Mouse (Mus musculus) forebrain, embryonic 14.5 days (tissue): ENCODE data around the gene Cnst. TPM values are rescaled to one million over a fixed set of nuclear protein-coding genes. Genes with fewer than 3 reads are reported as not detected.
A peak's percentile ranks its signal among the peaks of the same experiment; 100 is the strongest.
"Not testable (repeated sequence)": the region's sequence is repeated elsewhere in the genome, so short reads cannot be mapped to it uniquely, and the experiment has no call there.

Source experiments
- ATAC-seq: fragments of 200-750 bp; cut with Nextera tagmentation; 2 replicates; pipeline ENCODE4 v1.8.0; 2017; ENCODE audit warnings: mild to moderate bottlenecking, moderate library complexity
- DNase-seq: peaks from one replicate; pipeline ENCODE4 v3.0.0-alpha.2; 2015; ENCODE audit warnings: low spot score
- H3K27ac ChIP-seq: fragments of 300-500 bp; sonication (generic); 2 replicates; pipeline ENCODE4 v1.5.1; 2014; ENCODE audit warnings: low read depth, mild to moderate bottlenecking, control low read depth, low read length, moderate library complexity
- H3K27me3 ChIP-seq: fragments of 300-500 bp; sonication (generic); replicated peaks from 2 replicates; pipeline ENCODE4 v1.6.1; 2014; ENCODE audit warnings: low read length, control low read depth, mixed read lengths; ENCODE audit not compliant: control insufficient read depth, insufficient read depth
- H3K36me3 ChIP-seq: fragments of 300-500 bp; sonication (generic); 2 replicates; pipeline ENCODE4 v1.6.1; 2014; ENCODE audit warnings: low read length, control low read depth; ENCODE audit not compliant: control insufficient read depth, insufficient read depth
- H3K4me1 ChIP-seq: fragments of 300-500 bp; sonication (generic); 2 replicates; pipeline ENCODE4 v1.6.1; 2014; ENCODE audit warnings: antibody characterized with exemption, low read length, control low read depth; ENCODE audit not compliant: control insufficient read depth, insufficient read depth
- H3K4me2 ChIP-seq: fragments of 300-500 bp; sonication (generic); 2 replicates; pipeline ENCODE4 v1.6.1; 2014; ENCODE audit warnings: mild to moderate bottlenecking, control low read depth, low read length
- H3K4me3 ChIP-seq: fragments of 300-500 bp; sonication (generic); 2 replicates; pipeline ENCODE4 v1.5.1; 2014; ENCODE audit warnings: low read depth, low read length, control low read depth
- H3K9ac ChIP-seq: fragments of 300-500 bp; sonication (generic); 2 replicates; pipeline ENCODE4 v1.6.1; 2014; ENCODE audit warnings: mild to moderate bottlenecking, low read length, control low read depth, moderate library complexity
- H3K9me3 ChIP-seq: fragments of 300-500 bp; sonication (generic); replicated peaks from 2 replicates; pipeline ENCODE4 v1.6.1; 2016; ENCODE audit warnings: low read length, control low read depth, mixed read lengths; ENCODE audit not compliant: control insufficient read depth
- WGBS: fragments of 180-500 bp; shearing (Covaris S2); extraction: QIAGEN DNeasy Blood & Tissue Kit; methylation state at CpG from one replicate; pipeline ENCODE4 v1.1.7; 2014; 5-methylcytosine and 5-hydroxymethylcytosine counted together
- polyA plus RNA-seq: library from polyadenylated mRNA; unstranded; fragments of >200 nt; fragmentation: Nextera tagmentation; extraction: Ambion mirVana; gene quantifications from 2 replicates; pipeline ENCODE4 v1.2.1, GENCODE M21; 2014

Gene Cnst
- polyA plus RNA-seq: 23.3 and 28.1 TPM in 2 replicates

DNA sequence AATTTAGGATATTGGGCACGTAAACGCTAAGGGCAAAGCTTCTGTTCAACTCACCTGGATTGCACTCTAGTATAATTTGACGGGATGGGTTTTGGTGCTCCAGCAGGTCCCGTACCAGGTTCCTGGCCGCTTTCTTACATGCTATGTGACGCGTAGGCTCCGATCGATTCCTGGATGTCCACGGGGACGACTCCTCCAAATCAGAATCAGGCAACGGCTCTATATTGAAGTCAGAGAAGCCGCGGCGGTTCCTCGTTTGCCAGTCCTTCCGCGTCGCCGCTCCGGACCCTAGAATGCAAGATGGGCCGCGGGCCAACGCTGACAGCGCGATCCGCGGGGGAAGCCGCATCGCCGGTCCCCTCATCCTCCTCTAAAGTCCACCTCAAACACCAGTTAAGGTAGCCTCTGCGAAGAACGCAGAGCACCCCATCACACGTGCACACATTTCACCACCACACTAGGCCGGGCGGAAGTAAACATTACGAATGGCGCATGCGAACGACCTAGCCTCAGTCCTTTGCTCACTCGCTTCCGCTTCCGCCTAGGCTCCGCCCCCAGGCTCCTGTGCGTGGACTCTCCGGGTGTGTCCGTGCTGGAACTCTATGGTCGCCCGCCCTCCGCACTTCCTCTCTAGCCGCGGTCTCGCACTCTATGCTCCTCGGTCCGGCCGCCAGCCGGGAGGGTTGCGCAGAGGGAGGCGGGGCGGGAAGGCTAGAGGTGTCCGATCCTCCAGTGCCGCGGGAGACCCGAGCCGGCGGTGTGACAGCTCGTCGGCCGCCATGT lies at the start of gene Cnst, which contains the start of gene Tfb2m:
TSS of gene Cnst (plus strand) at position 603 of the 783 bp plus-strand sequence.
TSS of gene Tfb2m (minus strand) at position 500 of the 783 bp plus-strand sequence.
- not testable (repeated sequence) for H3K9me3 ChIP-seq, H3K36me3 ChIP-seq, H3K27me3 ChIP-seq
- peak within 1 kb of the TSS; percentile 94 for H3K27ac ChIP-seq
- under 1% methylated on average over 69 of the region's 69 CpGs for WGBS
- DNase-seq (peak; percentile 99), ATAC-seq (peak; percentile 100)
- H3K4me3 ChIP-seq: peak within 1 kb of the TSS; percentile 71
- peak within 1 kb of the TSS; percentile 79 for H3K9ac ChIP-seq
- H3K4me1 ChIP-seq: peaks cover 14% of the 10 kb centered on the region
- H3K4me2 ChIP-seq: peak within 1 kb of the TSS; percentile 74

DNA sequence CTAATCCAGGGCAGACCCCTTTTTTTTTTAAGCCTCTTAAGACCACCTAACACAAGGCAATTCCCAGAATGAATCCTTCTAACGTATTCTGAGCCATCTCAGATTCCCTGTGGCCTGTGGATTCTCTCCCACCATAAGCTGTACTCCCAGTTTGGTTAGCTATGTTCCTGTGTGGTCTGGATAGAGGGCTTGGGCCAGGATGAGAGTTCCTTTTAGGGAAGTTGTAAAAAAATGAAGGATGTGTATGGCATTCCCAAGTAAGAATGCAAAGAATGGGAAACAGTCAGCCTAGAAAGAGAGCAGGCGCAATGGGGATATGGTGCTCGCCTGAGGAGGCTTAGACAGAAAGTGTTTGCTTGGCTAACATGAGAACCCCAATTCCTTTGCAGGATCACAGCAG lies 46.9 kb upstream of the Cnst start:
- 79% methylated on average over 3 of the region's 3 CpGs for WGBS
- Histone ChIP-seq H3K4me1 (no peaks in the 10 kb centered on the region), H3K9ac (no peak overlapping the region), H3K4me2 (no peak overlapping the region), H3K36me3 (no peaks in the 10 kb centered on the region), H3K27ac (no peak overlapping the region), H3K9me3 (no peaks in the 10 kb centered on the region), H3K4me3 (no peak overlapping the region), H3K27me3 (no peaks in the 10 kb centered on the region)
- ATAC-seq (no peak), DNase-seq (no peak)

DNA sequence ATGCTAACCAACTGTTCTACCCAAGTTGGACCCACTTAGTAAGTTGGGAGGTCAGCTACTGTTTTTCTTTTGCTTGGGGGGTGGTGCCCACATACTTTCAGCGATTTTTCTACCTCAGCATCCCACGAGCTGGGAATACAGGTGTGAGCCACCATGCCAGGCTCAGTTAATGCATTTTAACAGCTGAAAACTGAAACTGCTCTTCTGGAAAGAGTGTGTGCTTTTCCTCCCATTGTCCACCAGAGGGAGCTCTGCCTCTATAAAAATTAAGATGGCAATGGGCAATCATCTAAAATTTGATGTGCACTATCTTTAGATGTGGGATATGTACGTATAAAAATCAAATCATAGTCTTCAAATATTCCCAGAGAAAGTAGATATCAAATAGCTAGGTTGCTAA lies 43.6 kb upstream of the Cnst start:
- WGBS: 22% methylated on average over 3 of the region's 3 CpGs
- no peak overlapping the region for H3K4me2 ChIP-seq
- ATAC-seq (no peak), DNase-seq (peak; percentile 56)
- no peaks in the 10 kb centered on the region for H3K4me1 ChIP-seq
- H3K36me3 ChIP-seq: no peaks in the 10 kb centered on the region
- no peaks in the 10 kb centered on the region for H3K9me3 ChIP-seq
- H3K9ac ChIP-seq: no peak overlapping the region
- no peaks in the 10 kb centered on the region for H3K27me3 ChIP-seq
- no peak overlapping the region for H3K27ac ChIP-seq
- H3K4me3 ChIP-seq: no peak overlapping the region

DNA sequence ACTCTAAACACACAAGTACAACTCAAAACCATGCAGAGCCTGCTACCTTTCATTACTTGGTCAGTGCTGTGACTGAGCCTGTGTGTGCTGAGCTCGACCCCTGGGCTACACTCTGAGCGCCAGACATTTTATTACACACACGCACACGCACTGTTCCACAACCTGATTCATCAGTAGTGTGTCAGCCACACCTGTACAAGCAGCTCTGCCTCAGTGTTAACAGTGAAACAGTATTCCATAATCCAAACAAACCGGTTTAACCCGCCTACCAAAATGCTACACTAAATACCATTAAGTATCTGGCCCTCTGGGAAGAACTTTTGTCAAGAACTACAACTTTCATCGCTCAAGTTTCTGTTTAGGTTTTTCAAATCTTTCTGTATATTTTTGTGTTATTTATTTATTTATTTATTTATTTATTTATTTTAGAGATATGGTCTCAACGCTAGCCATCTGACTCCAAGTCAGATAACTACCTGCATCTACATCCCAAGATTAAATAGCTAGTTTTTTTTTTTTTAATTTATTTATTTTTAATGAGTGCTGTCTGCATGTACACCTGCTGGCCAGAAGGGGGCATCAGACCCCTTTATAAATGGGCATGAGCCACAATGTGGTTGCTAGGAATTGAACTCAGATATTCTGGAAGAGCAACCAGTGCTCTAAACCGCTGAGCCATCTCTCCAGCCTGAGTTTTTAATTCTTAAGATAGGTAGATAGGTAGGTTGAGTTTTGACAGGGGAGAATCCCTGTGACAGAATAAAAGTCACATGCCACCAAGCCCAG lies 39.4 kb upstream of the Cnst start:
- WGBS: 71% methylated on average over 9 of the region's 9 CpGs
- no peak overlapping the region for H3K9ac ChIP-seq
- no peaks in the 10 kb centered on the region for H3K4me1 ChIP-seq
- H3K36me3 ChIP-seq: no peaks in the 10 kb centered on the region
- H3K27me3 ChIP-seq: no peaks in the 10 kb centered on the region
- ATAC-seq: no peak
- no peak overlapping the region for H3K27ac ChIP-seq
- peak; percentile 56 for DNase-seq
- H3K4me3 ChIP-seq: no peak overlapping the region
- H3K9me3 ChIP-seq: no peaks in the 10 kb centered on the region
- no peak overlapping the region for H3K4me2 ChIP-seq

DNA sequence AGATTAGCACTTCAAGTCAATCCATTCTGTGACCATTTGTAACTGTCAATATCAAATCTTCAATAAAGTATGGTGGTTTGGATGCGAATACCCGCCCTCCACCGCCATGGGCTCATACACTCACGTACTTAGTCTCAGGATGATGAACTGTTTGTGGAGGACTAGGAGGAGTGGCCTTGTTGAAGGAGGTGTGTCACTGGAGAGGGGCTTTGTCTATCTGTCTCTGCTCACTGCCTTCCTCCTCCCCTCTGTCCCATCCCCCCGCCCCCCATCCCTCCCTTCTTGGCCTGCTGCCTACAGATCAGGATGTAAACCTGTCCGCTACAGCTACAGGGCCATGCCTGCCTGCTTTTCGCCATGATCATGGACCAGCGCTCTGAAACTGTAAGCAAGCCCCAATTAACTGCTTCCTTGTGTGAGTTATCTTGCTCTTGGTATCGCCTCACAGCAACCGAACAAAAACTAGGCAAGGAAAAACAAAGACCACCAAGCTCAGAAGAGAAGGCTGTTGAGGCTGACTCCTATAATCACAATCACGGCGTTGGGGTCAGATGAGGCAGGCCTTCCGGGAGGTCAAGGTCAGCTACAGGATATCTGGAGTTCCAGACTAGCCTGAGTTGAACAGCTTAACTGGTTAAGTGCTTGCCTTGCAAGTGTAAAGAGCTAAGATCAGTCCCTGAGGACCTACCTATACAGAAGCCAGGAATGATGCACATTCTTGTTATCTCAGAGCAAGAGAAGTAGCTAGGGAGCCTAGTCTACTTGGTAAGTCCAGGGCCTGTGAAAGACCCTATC lies 35.4 kb upstream of the Cnst start:
- ATAC-seq: no peak
- H3K4me1 ChIP-seq: no peaks in the 10 kb centered on the region
- H3K36me3 ChIP-seq: no peaks in the 10 kb centered on the region
- no peak overlapping the region for H3K4me2 ChIP-seq
- H3K9me3 ChIP-seq: no peaks in the 10 kb centered on the region
- no peak overlapping the region for H3K9ac ChIP-seq
- H3K27ac ChIP-seq: no peak overlapping the region
- no peak overlapping the region for H3K4me3 ChIP-seq
- no peaks in the 10 kb centered on the region for H3K27me3 ChIP-seq
- no peak for DNase-seq
- 72% methylated on average over 13 of the region's 13 CpGs for WGBS

DNA sequence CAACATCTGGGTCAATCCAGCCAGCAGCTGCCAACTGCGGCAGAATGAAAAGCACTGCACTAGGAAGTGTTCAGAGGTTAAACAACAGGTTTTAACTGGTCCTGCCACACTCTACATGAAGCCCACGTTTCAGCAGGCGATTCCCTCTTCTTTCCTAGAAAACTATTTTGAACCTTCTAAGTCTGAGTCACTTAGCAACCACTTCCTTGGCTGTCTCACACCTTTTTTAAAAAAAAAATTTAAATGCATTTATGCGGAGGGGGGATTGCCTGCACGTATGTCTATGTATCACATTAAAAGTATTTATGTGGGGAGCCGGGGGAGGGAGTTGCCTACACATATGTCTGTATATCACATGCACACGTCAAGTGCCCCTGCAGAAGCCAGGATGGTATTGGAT lies 34.3 kb upstream of the Cnst start:
- ATAC-seq (no peak), DNase-seq (peak; percentile 14)
- H3K27me3 ChIP-seq: no peaks in the 10 kb centered on the region
- no peak overlapping the region for H3K4me2 ChIP-seq
- H3K4me1 ChIP-seq: 0 out of 2 replicates have a peak, but pooled peaks cover 2% of the 10 kb centered on the region
- 85% methylated on average over 7 of the region's 7 CpGs for WGBS
- no peaks in the 10 kb centered on the region for H3K9me3 ChIP-seq
- H3K4me3 ChIP-seq: no peak overlapping the region
- H3K9ac ChIP-seq: no peak overlapping the region
- H3K27ac ChIP-seq: no peak overlapping the region
- no peaks in the 10 kb centered on the region for H3K36me3 ChIP-seq

DNA sequence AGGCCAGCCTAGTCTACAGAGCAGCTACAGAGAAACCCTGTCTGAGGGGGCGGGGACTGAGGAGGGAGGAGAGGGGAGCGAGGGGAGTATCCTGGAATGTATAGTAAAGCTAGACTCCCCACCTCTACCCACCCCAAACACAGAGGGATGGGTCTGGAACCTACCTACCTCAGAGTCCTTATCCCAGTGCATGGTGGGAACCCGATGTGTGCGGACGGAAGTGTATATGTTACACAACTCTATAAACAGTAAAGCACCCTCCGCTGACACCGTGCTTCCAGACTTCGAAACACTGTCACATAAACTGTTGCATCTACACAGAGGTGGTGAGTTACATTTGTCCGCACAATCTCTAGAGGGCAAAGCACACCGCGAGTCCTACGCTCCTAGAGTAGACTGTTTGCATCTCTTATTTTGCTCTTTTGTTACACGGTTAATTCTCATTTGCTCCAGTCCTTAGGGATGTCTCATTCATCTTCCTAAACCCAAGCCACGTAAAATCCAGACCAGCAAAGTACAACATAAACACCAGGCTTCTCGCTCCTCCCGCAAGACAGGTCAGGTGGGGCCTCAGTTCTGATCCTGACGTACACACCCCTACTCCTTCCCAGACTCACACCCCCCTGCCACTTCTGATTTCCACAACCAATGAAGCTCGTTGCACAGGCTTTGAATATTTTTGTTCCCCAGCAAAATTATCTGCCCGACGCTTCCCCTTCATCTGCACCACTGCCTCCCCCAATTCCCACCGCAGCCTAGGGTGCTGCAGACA lies 29.0 kb upstream of the Cnst start:
- Histone ChIP-seq H3K36me3 (no peaks in the 10 kb centered on the region), H3K27ac (no peak overlapping the region), H3K27me3 (no peaks in the 10 kb centered on the region), H3K4me1 (0 out of 2 replicates have a peak, but pooled peaks cover 2% of the 10 kb centered on the region), H3K9ac (peak overlapping the region; percentile 79), H3K9me3 (no peaks in the 10 kb centered on the region), H3K4me3 (peak overlapping the region; percentile 67), H3K4me2 (peak overlapping the region; percentile 96)
- peak; percentile 24 for DNase-seq
- ATAC-seq: peak; percentile 68
- under 1% methylated on average over 21 of the region's 21 CpGs for WGBS
